Mouse (Mus musculus) kidney, embryonic 15.5 days (tissue): ENCODE results near the gene Arhgap24. TPM values are rescaled to one million over a fixed set of nuclear protein-coding genes. Genes with fewer than 3 reads are reported as not detected.
"Not testable (repeated sequence)": the region's sequence is repeated elsewhere in the genome, so short reads cannot be mapped to it uniquely, and the experiment has no call there.

ENCODE experiments used
- ATAC-seq: fragments of 200-750 bp; cut with Nextera tagmentation; replicated peaks from 2 replicates; pipeline ENCODE4 v1.8.0; 2017; ENCODE audit warnings: moderate TSS enrichment; ENCODE audit not compliant: low FRiP score
- H3K27ac ChIP-seq: fragments of 300-500 bp; sonication (generic); 2 replicates; pipeline ENCODE4 v1.5.1; 2015; ENCODE audit warnings: mild to moderate bottlenecking, inconsistent platforms
- H3K27me3 ChIP-seq: fragments of 300-500 bp; sonication (generic); 2 replicates; pipeline ENCODE4 v1.6.1; 2015; ENCODE audit warnings: inconsistent platforms
- H3K36me3 ChIP-seq: fragments of 300-500 bp; sonication (generic); 2 replicates; pipeline ENCODE4 v1.6.1; 2015; ENCODE audit warnings: inconsistent platforms
- H3K4me1 ChIP-seq: fragments of 300-500 bp; sonication (generic); 2 replicates; pipeline ENCODE4 v1.6.1; 2015; ENCODE audit warnings: inconsistent platforms
- H3K4me2 ChIP-seq: fragments of 300-500 bp; sonication (generic); 2 replicates; pipeline ENCODE4 v1.6.1; 2015; ENCODE audit warnings: moderate library complexity, mild to moderate bottlenecking, inconsistent platforms
- H3K4me3 ChIP-seq: fragments of 300-500 bp; sonication (generic); replicated peaks from 2 replicates; pipeline ENCODE4 v1.5.1; 2015; ENCODE audit warnings: mild to moderate bottlenecking, inconsistent platforms
- H3K9ac ChIP-seq: fragments of 300-500 bp; sonication (generic); 2 replicates; pipeline ENCODE4 v1.6.1; 2015; ENCODE audit warnings: mild to moderate bottlenecking, inconsistent platforms
- H3K9me3 ChIP-seq: fragments of 300-500 bp; sonication (generic); replicated peaks from 2 replicates; pipeline ENCODE4 v1.6.1; 2016; ENCODE audit warnings: inconsistent platforms
- WGBS: fragments of 180-500 bp; shearing (Covaris S2); methylation state at CpG from one replicate; pipeline ENCODE4 v1.1.7; 2015; ENCODE audit warnings: mixed read lengths; 5-methylcytosine and 5-hydroxymethylcytosine counted together
- polyA plus RNA-seq: library from polyadenylated mRNA; unstranded; fragments of >200 nt; fragmentation: Nextera tagmentation; extraction: Ambion mirVana; gene quantifications from 2 replicates; pipeline ENCODE4 v1.2.1, GENCODE M21; 2015

Arhgap24 gene
- polyA plus RNA-seq, 1 experiment from 2014 or later, result 71.3 TPM

- not testable (repeated sequence) for H3K36me3 ChIP-seq, ATAC-seq, H3K4me2 ChIP-seq, H3K27ac ChIP-seq, H3K9me3 ChIP-seq, H3K4me3 ChIP-seq, H3K4me1 ChIP-seq, H3K9ac ChIP-seq, H3K27me3 ChIP-seq
- WGBS, result 73% methylated on average over 17 of the region's 17 CpGs
Observed at GRCm38 (mm10) chr5:102943864-102944630, 462.9 kb downstream of the Arhgap24 start.

- Histone ChIP-seq H3K36me3 (no peaks in the 10 kb centered on the region), H3K4me2 (no peak overlapping the region), H3K9ac (no peak overlapping the region), H3K27me3 (no peaks in the 10 kb centered on the region), H3K4me1 (no peaks in the 10 kb centered on the region), H3K9me3 (no peaks in the 10 kb centered on the region), H3K4me3 (no peak overlapping the region), H3K27ac (no peak overlapping the region)
- ATAC-seq, result no peak
- 85% methylated on average over 8 of the region's 8 CpGs for WGBS
Observed at GRCm38 (mm10) chr5:102946625-102947024, 465.4 kb downstream of the Arhgap24 start.

GRCm38 (mm10) chr5:102947061-102947711 is 466.0 kb downstream of the Arhgap24 start:
- H3K4me3 ChIP-seq, result no peak overlapping the region
- no peak overlapping the region for H3K4me2 ChIP-seq
- WGBS, result 67% methylated on average over 8 of the region's 8 CpGs
- H3K36me3 ChIP-seq, result no peaks in the 10 kb centered on the region
- ATAC-seq, result no peak
- no peaks in the 10 kb centered on the region for H3K4me1 ChIP-seq
- no peak overlapping the region for H3K9ac ChIP-seq
- no peaks in the 10 kb centered on the region for H3K9me3 ChIP-seq
- no peaks in the 10 kb centered on the region for H3K27me3 ChIP-seq
- H3K27ac ChIP-seq, result no peak overlapping the region
